24 mouse cellular contexts compared by ENCODE assay signal in genomic region chr9:59997725-59998124, GRCm38 (mm10). TPM values are rescaled to one million over a fixed set of nuclear protein-coding genes. Genes with fewer than 3 reads are reported as not detected.
"Had no signal": no experiment of that assay in that cellular context is flagged by ENCODE, and none has a peak within 500 bp of the region (broad histone marks: within the 10 kb centered on the region; RNA-seq: fewer than 3 reads in every experiment).

No protein-coding gene starts in this region.

- H3K36me3 ChIP-seq: lung, embryonic 15.5 days; midbrain, embryonic 13.5 days; midbrain, embryonic 15.5 days; neural tube, embryonic 12.5 days; stomach, embryonic 15.5 days had no signal

- H3K9ac ChIP-seq: liver, postnatal 0 days; lung, embryonic 15.5 days; midbrain, embryonic 13.5 days; midbrain, embryonic 15.5 days; neural tube, embryonic 12.5 days; stomach, embryonic 15.5 days had no signal

- DNase-seq: liver, postnatal 0 days; lung, adult 2 months; lung, postnatal 14 days; lung, postnatal 36 days; right cerebral cortex, postnatal 25 days; thymus, adult 18-20 months; thymus, postnatal 14 days; thymus, postnatal 36 days had no signal

- H3K4me2 ChIP-seq: lung, embryonic 15.5 days; midbrain, embryonic 11.5 days; midbrain, embryonic 13.5 days; midbrain, embryonic 15.5 days; neural tube, embryonic 12.5 days; stomach, embryonic 15.5 days had no signal

- ATAC-seq: liver, postnatal 0 days; lung, postnatal 0 days; midbrain, embryonic 13.5 days; midbrain, embryonic 15.5 days had no signal

- H3K27me3 ChIP-seq: lung, embryonic 15.5 days; midbrain, embryonic 13.5 days; midbrain, embryonic 15.5 days; neural tube, embryonic 12.5 days; stomach, embryonic 15.5 days had no signal

- H3K4me3 ChIP-seq: lung, embryonic 15.5 days; megakaryocyte, embryonic 14.5 days; midbrain, embryonic 13.5 days; midbrain, embryonic 15.5 days; neural tube, embryonic 12.5 days; stomach, embryonic 15.5 days had no signal

- H3K27ac ChIP-seq: lung, embryonic 15.5 days; macrophage; midbrain, embryonic 13.5 days; midbrain, embryonic 15.5 days; neural tube, embryonic 12.5 days; stomach, embryonic 15.5 days; stomach, postnatal 0 days had no signal

- H3K4me1 ChIP-seq: lung, embryonic 15.5 days; megakaryocyte, embryonic 14.5 days; midbrain, embryonic 13.5 days; midbrain, embryonic 15.5 days; neural tube, embryonic 12.5 days; stomach, embryonic 15.5 days had no signal

- H3K9me3 ChIP-seq: lung, embryonic 15.5 days; midbrain, embryonic 13.5 days; midbrain, embryonic 15.5 days; neural tube, embryonic 12.5 days; stomach, embryonic 15.5 days had no signal

RNA-seq across cellular contexts. Expression of gene Nr2e3, which starts 37.3 kb away (rescaled TPM):
- total RNA-seq: megakaryocyte progenitor cell, adult 5-6 weeks; midbrain, postnatal 0 days; monocyte, adult 5-6 weeks; neutrophil, adult 5-6 weeks had no signal
- polyA plus RNA-seq: liver, postnatal 0 days; lung, adult 2 months; lung, embryonic 15.5 days; lung, postnatal 0 days; macrophage; midbrain, embryonic 11.5 days; midbrain, embryonic 13.5 days; midbrain, embryonic 15.5 days; midbrain, postnatal 0 days; neural tube, embryonic 14.5 days; spleen, adult 2 months; stomach, postnatal 0 days had no signal
